In the genomic region with DNA sequence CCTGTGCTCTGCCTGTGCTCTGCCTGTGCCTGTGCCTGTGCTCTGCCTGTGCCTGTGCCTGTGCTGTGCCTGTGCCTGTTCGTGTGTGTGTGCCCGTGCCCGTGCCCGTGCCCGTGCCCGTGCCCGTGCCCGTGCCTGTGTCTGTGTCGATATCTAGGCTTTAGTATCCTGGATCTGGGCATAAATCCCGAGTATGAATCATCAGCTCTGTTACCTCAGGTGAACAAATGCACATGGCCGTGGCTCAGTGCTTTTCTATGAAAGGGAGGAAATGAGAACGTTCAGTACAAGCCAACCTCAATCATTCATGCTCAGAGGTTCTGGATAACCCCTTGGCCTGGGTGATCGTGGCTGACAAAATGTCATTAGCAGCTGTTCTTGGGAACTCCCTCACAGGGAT, we compare ENCODE assay signal across 18 mouse cellular contexts.
A peak's percentile ranks its signal among the peaks of the same experiment; 100 is the strongest.
DNase-seq lines count a peak whose midpoint lies in the region; ATAC-seq and TF ChIP-seq lines count a peak whose summit lies in the region.
"Had no signal": no experiment of that assay in that cellular context is flagged by ENCODE, and none has a peak within 500 bp of the region (broad histone marks: within the 10 kb centered on the region; RNA-seq: fewer than 3 reads in every experiment).

No protein-coding gene starts in this region.

- no peak overlapping the region for H3K9ac ChIP-seq in hindbrain, embryonic 11.5 days (ENCODE audit: low read depth, low read length)
- no peak overlapping the region for H3K9ac ChIP-seq in hindbrain, embryonic 14.5 days
- no peak overlapping the region for H3K9ac ChIP-seq in midbrain, postnatal 0 days (replicated peaks; ENCODE audit: low read length, poor library complexity, severe bottlenecking)
- no peak overlapping the region for H3K9ac ChIP-seq in midbrain, embryonic 14.5 days (replicated peaks; ENCODE audit: low read length)
- H3K9ac ChIP-seq: forebrain, embryonic 13.5 days; heart, embryonic 13.5 days; liver, embryonic 14.5 days; lung, embryonic 15.5 days had no signal

- H3K4me2 ChIP-seq in hindbrain, embryonic 11.5 days (replicated peaks; ENCODE audit: low read depth, low read length): no peak overlapping the region
- no peak overlapping the region for H3K4me2 ChIP-seq in hindbrain, embryonic 14.5 days (replicated peaks)
- H3K4me2 ChIP-seq in midbrain, postnatal 0 days (ENCODE audit: low read depth, low read length, poor library complexity, severe bottlenecking): no peak overlapping the region
- H3K4me2 ChIP-seq in midbrain, embryonic 14.5 days (ENCODE audit: low read length): no peak overlapping the region
- H3K4me2 ChIP-seq in myocyte (ENCODE audit: low read depth): no peak overlapping the region
- H3K4me2 ChIP-seq: forebrain, embryonic 13.5 days; heart, embryonic 13.5 days; lung, embryonic 15.5 days had no signal

- no peak for DNase-seq in hindbrain, embryonic 11.5 days (ENCODE audit: low spot score)
- no peak for DNase-seq in hindbrain, embryonic 14.5 days (ENCODE audit: low spot score)
- peak; percentile 6 for DNase-seq in midbrain, postnatal 0 days (ENCODE audit: low spot score)
- DNase-seq in midbrain, embryonic 14.5 days: no peak
- peak; percentile 40 for DNase-seq in Muller cell, postnatal 12 days (ENCODE audit: inconsistent ontology term)
- no peak for DNase-seq in right cerebral cortex, adult 18-20 months
- DNase-seq: cerebellum, adult 8-10 months; kidney, adult 18-20 months; retina, postnatal 1 day; thymus, postnatal 25 days had no signal

- 75% methylated on average over 13 of the region's 13 CpGs for WGBS in hindbrain, embryonic 11.5 days
- 85% methylated on average over 13 of the region's 13 CpGs for WGBS in hindbrain, embryonic 14.5 days
- WGBS in midbrain, postnatal 0 days: 80% methylated on average over 13 of the region's 13 CpGs
- 81% methylated on average over 13 of the region's 13 CpGs for WGBS in midbrain, embryonic 14.5 days

- H3K79me2 ChIP-seq in myocyte (ENCODE audit: control insufficient read depth, insufficient read depth): no peaks in the 10 kb centered on the region

- TF ChIP-seq CTCF in midbrain, postnatal 0 days (IDR thresholded peaks at IDR 0.05): no peak

- H3K4me3 ChIP-seq in hindbrain, embryonic 11.5 days (ENCODE audit: low read depth, low read length): no peak overlapping the region
- H3K4me3 ChIP-seq in hindbrain, embryonic 14.5 days (replicated peaks; ENCODE audit: low read length): no peak overlapping the region
- H3K4me3 ChIP-seq in midbrain, postnatal 0 days (ENCODE audit: low read depth, low read length): no peak overlapping the region
- no peak overlapping the region for H3K4me3 ChIP-seq in midbrain, embryonic 14.5 days (replicated peaks; ENCODE audit: low read depth, low read length)
- no peak overlapping the region for H3K4me3 ChIP-seq in myocyte
- H3K4me3 ChIP-seq: forebrain, embryonic 13.5 days; heart, embryonic 13.5 days; layer of hippocampus, adult 2 months; lung, embryonic 15.5 days had no signal

- H3K36me3 ChIP-seq in hindbrain, embryonic 11.5 days (ENCODE audit: control insufficient read depth, insufficient read depth, low read length): no peaks in the 10 kb centered on the region
- no peaks in the 10 kb centered on the region for H3K36me3 ChIP-seq in hindbrain, embryonic 14.5 days (replicated peaks; ENCODE audit: control insufficient read depth, insufficient read depth)
- H3K36me3 ChIP-seq in midbrain, postnatal 0 days (ENCODE audit: insufficient read depth, low read length): no peaks in the 10 kb centered on the region
- H3K36me3 ChIP-seq in midbrain, embryonic 14.5 days (ENCODE audit: control insufficient read depth, insufficient read depth, low read length): no peaks in the 10 kb centered on the region
- no peaks in the 10 kb centered on the region for H3K36me3 ChIP-seq in myocyte (ENCODE audit: control insufficient read depth, insufficient read depth)
- H3K36me3 ChIP-seq: G1E; heart, embryonic 13.5 days; lung, embryonic 15.5 days had no signal

- no peak for TF ChIP-seq POLR2A in myocyte (IDR thresholded peaks at IDR 0.05; ENCODE audit: insufficient read length, low read depth)

- no peaks in the 10 kb centered on the region for H3K9me3 ChIP-seq in hindbrain, embryonic 11.5 days (ENCODE audit: control insufficient read depth, low read length)
- no peaks in the 10 kb centered on the region for H3K9me3 ChIP-seq in hindbrain, embryonic 14.5 days (ENCODE audit: control insufficient read depth, low read length)
- no peaks in the 10 kb centered on the region for H3K9me3 ChIP-seq in midbrain, postnatal 0 days (ENCODE audit: low read length)
- H3K9me3 ChIP-seq in midbrain, embryonic 14.5 days (ENCODE audit: control insufficient read depth, low read length): no peaks in the 10 kb centered on the region
- H3K9me3 ChIP-seq: forebrain, embryonic 13.5 days; G1E; heart, embryonic 13.5 days; lung, embryonic 15.5 days had no signal

- 0 out of 2 replicates have a peak, but pooled peaks have one; percentile 15 for ATAC-seq in hindbrain, embryonic 11.5 days (ENCODE audit: low FRiP score)
- ATAC-seq in hindbrain, embryonic 14.5 days (ENCODE audit: low FRiP score): no peak
- ATAC-seq in midbrain, postnatal 0 days (ENCODE audit: low FRiP score): no peak
- ATAC-seq in midbrain, embryonic 14.5 days (ENCODE audit: low FRiP score, low TSS enrichment): no peak
- ATAC-seq: forebrain, embryonic 13.5 days had no signal

- no peaks in the 10 kb centered on the region for H3K27me3 ChIP-seq in hindbrain, embryonic 11.5 days (ENCODE audit: control insufficient read depth, insufficient read depth, low read length)
- no peaks in the 10 kb centered on the region for H3K27me3 ChIP-seq in hindbrain, embryonic 14.5 days (ENCODE audit: control insufficient read depth, insufficient read depth, low read length)
- H3K27me3 ChIP-seq in midbrain, postnatal 0 days (ENCODE audit: insufficient read depth, low read length): no peaks in the 10 kb centered on the region
- no peaks in the 10 kb centered on the region for H3K27me3 ChIP-seq in midbrain, embryonic 14.5 days (ENCODE audit: control insufficient read depth, insufficient read depth, low read length)
- H3K27me3 ChIP-seq in myocyte (ENCODE audit: control insufficient read depth, insufficient read depth, insufficient read length): no peaks in the 10 kb centered on the region
- H3K27me3 ChIP-seq: forebrain, embryonic 13.5 days; heart, embryonic 13.5 days; lung, embryonic 15.5 days had no signal

- H3K27ac ChIP-seq in hindbrain, embryonic 11.5 days (ENCODE audit: low read depth, low read length): no peak overlapping the region
- no peak overlapping the region for H3K27ac ChIP-seq in hindbrain, embryonic 14.5 days
- no peak overlapping the region for H3K27ac ChIP-seq in midbrain, postnatal 0 days (ENCODE audit: low read depth, low read length)
- no peak overlapping the region for H3K27ac ChIP-seq in midbrain, embryonic 14.5 days (replicated peaks; ENCODE audit: low read depth, low read length)
- H3K27ac ChIP-seq: forebrain, embryonic 13.5 days; heart, embryonic 13.5 days; kidney, postnatal 0 days; layer of hippocampus, adult 2 months; liver, embryonic 14.5 days; lung, embryonic 15.5 days had no signal

- H3K4me1 ChIP-seq in hindbrain, embryonic 11.5 days (replicated peaks; ENCODE audit: control insufficient read depth, insufficient read depth, low read length): no peaks in the 10 kb centered on the region
- H3K4me1 ChIP-seq in hindbrain, embryonic 14.5 days (replicated peaks; ENCODE audit: control insufficient read depth, insufficient read depth, low read length): no peaks in the 10 kb centered on the region; the same call in 1 of the 2 replicates
- no peaks in the 10 kb centered on the region; the same call in 1 of the 2 replicates for H3K4me1 ChIP-seq in midbrain, postnatal 0 days (ENCODE audit: insufficient read depth, low read length)
- 0 out of 2 replicates have a peak, but pooled peaks cover 3% of the 10 kb centered on the region for H3K4me1 ChIP-seq in midbrain, embryonic 14.5 days (ENCODE audit: control insufficient read depth, insufficient read depth, low read length)
- H3K4me1 ChIP-seq: lung, embryonic 15.5 days had no signal

- peak overlapping the region; percentile 65 for H3ac ChIP-seq in myocyte (ENCODE audit: control insufficient read depth, insufficient read length)

TF ChIP-seq in myocyte, 11 proteins besides CTCF, POLR2A, EP300 and RAD21:
- TF ChIP-seq SRF (IDR thresholded peaks at IDR 0.05; ENCODE audit: control insufficient read depth, insufficient read length, low read depth) (no peak), MYOD1 (IDR thresholded peaks at IDR 0.05; ENCODE audit: control insufficient read depth in 1 of 3, insufficient read length in 2 of 3, low read depth in 2 of 3) (peak in 1 of 3 experiments; percentile 24), MYOG (IDR thresholded peaks at IDR 0.05; ENCODE audit: control insufficient read depth in 1 of 3, insufficient read depth in 1 of 3, insufficient read length in 2 of 3, low read depth in 2 of 3) (peak in 1 of 3 experiments; percentile 13), POLR2AphosphoS2 (IDR thresholded peaks at IDR 0.05; ENCODE audit: insufficient read length, low read depth) (no peak)

Comparison
In these comparisons a context has a peak if more than half of its experiments do, and no peak if none do; other contexts are left out.
1. DNase-seq: peak in midbrain, postnatal 0 days (single experiment) and Muller cell, postnatal 12 days (single experiment); none in hindbrain, embryonic 11.5 days (single experiment), hindbrain, embryonic 14.5 days (single experiment), midbrain, embryonic 14.5 days (single experiment) and right cerebral cortex, adult 18-20 months (single experiment).